In the genomic region with DNA sequence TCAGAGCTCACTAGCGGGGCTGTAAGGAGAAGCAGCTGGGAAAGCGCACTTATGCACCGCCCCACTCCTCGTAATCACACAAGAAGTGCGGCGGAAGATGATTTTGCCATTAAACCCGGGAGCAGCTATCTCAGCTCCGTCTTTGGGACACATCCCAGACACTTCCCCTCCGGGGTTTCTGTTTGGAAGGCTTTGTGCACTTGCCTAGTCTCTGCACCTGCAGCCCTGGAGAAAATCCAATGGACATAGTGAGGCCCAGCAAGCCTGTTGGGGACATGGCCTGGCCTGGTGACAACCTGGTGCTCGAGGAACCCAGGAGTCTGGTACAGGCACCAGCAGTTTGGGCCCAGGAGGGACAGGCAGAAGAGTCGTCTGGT, we compare ENCODE assay signal across 8 mouse cellular contexts. TPM values are rescaled to one million over a fixed set of nuclear protein-coding genes. Genes with fewer than 3 reads are reported as not detected.
DNase-seq lines count a peak whose midpoint lies in the region; ATAC-seq and TF ChIP-seq lines count a peak whose summit lies in the region.

No protein-coding gene starts in this region.

- H3K27ac ChIP-seq in liver, embryonic 14.5 days = no peak overlapping the region

- H3K4me3 ChIP-seq in liver, embryonic 14.5 days (ENCODE audit: insufficient read depth in 1 of 2, low read depth in 2 of 2, low read length in 2 of 2) = peak overlapping the region; percentile 60 to 96

- intact Hi-C loops in left cerebral cortex, postnatal 4 days (cut with DNase I) = no loop called here

- 11% methylated on average over 11 of the region's 11 CpGs for WGBS in liver, embryonic 14.5 days (ENCODE audit: insufficient replicate concordance)

- peak; percentile 24 for ATAC-seq in liver, embryonic 14.5 days (ENCODE audit: insufficient read depth)

- peaks cover 19 to 21% of the 10 kb centered on the region in 2 experiments for H3K4me1 ChIP-seq in liver, embryonic 14.5 days (replicated peaks; ENCODE audit: control insufficient read depth in 2 of 2, insufficient read depth in 2 of 2, low read length in 1 of 2)

- peaks cover 13% of the 10 kb centered on the region for H3K36me3 ChIP-seq in liver, embryonic 14.5 days (replicated peaks; ENCODE audit: control insufficient read depth, insufficient read depth, low read depth)

- H3K9me3 ChIP-seq in liver, embryonic 14.5 days (ENCODE audit: control insufficient read depth, low read length) = no peaks in the 10 kb centered on the region

- no peak overlapping the region; the same call in 1 of the 2 replicates for H3K9ac ChIP-seq in liver, embryonic 14.5 days (replicated peaks)

- H3K4me2 ChIP-seq in liver, embryonic 14.5 days (ENCODE audit: low read depth) = peak overlapping the region; percentile 92

- peak; percentile 73 for DNase-seq in left cerebral cortex, postnatal 4 days
- no peak for DNase-seq in left cerebral cortex, adult 8-10 months (ENCODE audit: low spot score in 2 of 2)
- DNase-seq in cerebellum, adult 8-10 months = peak; percentile 66
- DNase-seq in gonadal fat pad, adult 2 months (ENCODE audit: low read depth) = peak; percentile 20
- DNase-seq in liver, embryonic 14.5 days (ENCODE audit: low read depth in 3 of 3, low spot score in 3 of 3) = no peak
- DNase-seq in right cerebral cortex, postnatal 4 days = no peak
- DNase-seq in urinary bladder, postnatal 4 days (ENCODE audit: low spot score in 2 of 2) = no peak
- no peak for DNase-seq in right cerebral cortex, adult 18-20 months

- TF ChIP-seq EP300 in liver, embryonic 14.5 days (IDR thresholded peaks at IDR 0.05; ENCODE audit: low read depth) = no peak

- H3K27me3 ChIP-seq in liver, embryonic 14.5 days (ENCODE audit: control insufficient read depth, insufficient read depth, low read length) = no peaks in the 10 kb centered on the region

- TF ChIP-seq CTCF in liver, embryonic 14.5 days (IDR thresholded peaks at IDR 0.05; ENCODE audit: low read depth) = no peak

RNA-seq across cellular contexts. Expression of a gene that starts 0.3 kb away (rescaled TPM):
- total RNA-seq in left cerebral cortex, postnatal 4 days (2021) = 10 to 100 TPM; 73.4 to 83.3 TPM
- 100 to 1,000 TPM; 121 to 171 (median 135) TPM for total RNA-seq in left cerebral cortex, adult 8-10 months (2022)
- 83.1 and 98.3 TPM in 2 replicates for polyA plus RNA-seq in gonadal fat pad, adult 2 months (2012; rRNA removed)
- 17.7 and 22.7 TPM in 2 replicates for polyA plus RNA-seq in liver, embryonic 14.5 days (2012; rRNA removed)
- polyA plus RNA-seq in liver, embryonic 14.5 days (2014; fragmentation: Nextera tagmentation; extraction: Ambion mirVana) = 72.6 and 80.2 TPM in 2 replicates

RNA-seq across cellular contexts. Expression of a gene that starts 49.3 kb away (rescaled TPM):
- total RNA-seq in left cerebral cortex, postnatal 4 days (2021) = 10 to 100 TPM in 1 of 2 experiments, 1 to 10 TPM in 1; 9.4 to 10.3 TPM
- total RNA-seq in left cerebral cortex, adult 8-10 months (2022) = 10 to 100 TPM; 21.8 to 27.7 (median 24.6) TPM
- 1.4 and 2.2 TPM in 2 replicates for polyA plus RNA-seq in gonadal fat pad, adult 2 months (2012; rRNA removed)
- polyA plus RNA-seq in liver, embryonic 14.5 days (2012; rRNA removed) = 0.02 TPM in 2 replicates
- polyA plus RNA-seq in liver, embryonic 14.5 days (2014; fragmentation: Nextera tagmentation; extraction: Ambion mirVana) = 0.04 TPM in 1 of 2 replicates, not detected in the other

Comparison
In these comparisons a context has a peak if more than half of its experiments do, and no peak if none do; other contexts are left out.
1. DNase-seq: peak in left cerebral cortex, postnatal 4 days (single experiment), cerebellum, adult 8-10 months (single experiment) and gonadal fat pad, adult 2 months (single experiment); none in left cerebral cortex, adult 8-10 months (0 of 2), liver, embryonic 14.5 days (0 of 3), right cerebral cortex, postnatal 4 days (single experiment), urinary bladder, postnatal 4 days (0 of 2) and right cerebral cortex, adult 18-20 months (single experiment).